Mouse (Mus musculus) limb, embryonic 12.5 days (tissue): ENCODE results near the gene Tm4sf20. TPM values are rescaled to one million over a fixed set of nuclear protein-coding genes. Genes with fewer than 3 reads are reported as not detected.

Experiments
- ATAC-seq: fragments of 200-750 bp; cut with Nextera tagmentation; 2 replicates; pipeline ENCODE4 v1.8.0; 2017; ENCODE audit warnings: low read depth, moderate TSS enrichment; ENCODE audit not compliant: insufficient number of reproducible peaks, insufficient read depth, low FRiP score, low TSS enrichment
- H3K27ac ChIP-seq: fragments of 300-500 bp; sonication (generic); 2 replicates; pipeline ENCODE4 v1.5.1; 2016; ENCODE audit warnings: mild to moderate bottlenecking, moderate library complexity
- H3K27me3 ChIP-seq: fragments of 300-500 bp; sonication (generic); 2 replicates; pipeline ENCODE4 v1.6.1; 2016; ENCODE audit warnings: mild to moderate bottlenecking, moderate library complexity
- H3K36me3 ChIP-seq: fragments of 300-500 bp; sonication (generic); 2 replicates; pipeline ENCODE4 v1.6.1; 2016; ENCODE audit warnings: mild to moderate bottlenecking, moderate library complexity
- H3K4me1 ChIP-seq: fragments of 300-500 bp; sonication (generic); replicated peaks from 2 replicates; pipeline ENCODE4 v1.6.1; 2016
- H3K4me2 ChIP-seq: fragments of 300-500 bp; sonication (generic); 2 replicates; pipeline ENCODE4 v1.6.1; 2016; ENCODE audit warnings: mild to moderate bottlenecking, moderate library complexity
- H3K4me3 ChIP-seq: fragments of 300-500 bp; sonication (generic); replicated peaks from 2 replicates; pipeline ENCODE4 v1.5.1; 2016; ENCODE audit warnings: mild to moderate bottlenecking
- H3K9ac ChIP-seq: fragments of 300-500 bp; sonication (generic); replicated peaks from 2 replicates; pipeline ENCODE4 v1.6.1; 2016; ENCODE audit warnings: mild to moderate bottlenecking, moderate library complexity
- H3K9me3 ChIP-seq: fragments of 300-500 bp; sonication (generic); 2 replicates; pipeline ENCODE4 v1.6.1; 2016; ENCODE audit warnings: mild to moderate bottlenecking, moderate library complexity
- WGBS: fragments of 180-500 bp; shearing (Covaris S2); methylation state at CpG from one replicate; pipeline ENCODE4 v1.1.7; 2016; 5-methylcytosine and 5-hydroxymethylcytosine counted together
- polyA plus RNA-seq: library from polyadenylated mRNA; unstranded; fragments of >200 nt; fragmentation: Nextera tagmentation; extraction: Ambion mirVana; gene quantifications from 2 replicates; pipeline ENCODE4 v1.2.1, GENCODE M21; 2016

The Tm4sf20 gene
- 0.23 TPM in 1 of 2 replicates, not detected in the other for polyA plus RNA-seq

DNA sequence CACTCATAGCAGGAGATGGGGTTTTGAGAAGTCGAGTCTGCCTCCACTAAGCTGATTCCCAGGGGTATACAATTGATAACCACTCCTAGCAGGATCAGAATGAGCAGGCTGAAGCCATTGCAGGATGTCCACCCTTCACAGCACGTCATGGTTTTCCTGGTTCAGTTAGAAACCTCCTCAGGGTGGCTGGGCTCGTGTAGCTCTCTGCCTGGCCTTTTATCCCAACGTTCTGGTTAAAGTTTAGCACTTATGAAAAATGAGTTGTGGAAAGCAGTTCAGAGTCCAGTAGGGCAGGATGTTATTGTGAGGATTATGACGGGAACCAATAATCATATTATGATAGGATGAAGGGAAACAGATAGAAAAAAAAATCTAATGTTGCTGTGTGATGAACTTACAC lies at the start of gene Tm4sf20:
TSS of gene Tm4sf20 (minus strand) at position 193 of the 400 bp plus-strand sequence.
- H3K4me1 ChIP-seq: no peaks in the 10 kb centered on the region
- no peak within 1 kb of the TSS for H3K4me2 ChIP-seq
- H3K4me3 ChIP-seq: no peak within 1 kb of the TSS
- H3K27me3 ChIP-seq: no peaks in the 10 kb centered on the region
- H3K36me3 ChIP-seq: peaks cover 5% of the 10 kb centered on the region; the same call in 1 of the 2 replicates
- WGBS: 74% methylated on average over 5 of the region's 5 CpGs
- no peak for ATAC-seq
- H3K9ac ChIP-seq: no peak within 1 kb of the TSS
- no peak within 1 kb of the TSS for H3K27ac ChIP-seq
- H3K9me3 ChIP-seq: no peaks in the 10 kb centered on the region

DNA sequence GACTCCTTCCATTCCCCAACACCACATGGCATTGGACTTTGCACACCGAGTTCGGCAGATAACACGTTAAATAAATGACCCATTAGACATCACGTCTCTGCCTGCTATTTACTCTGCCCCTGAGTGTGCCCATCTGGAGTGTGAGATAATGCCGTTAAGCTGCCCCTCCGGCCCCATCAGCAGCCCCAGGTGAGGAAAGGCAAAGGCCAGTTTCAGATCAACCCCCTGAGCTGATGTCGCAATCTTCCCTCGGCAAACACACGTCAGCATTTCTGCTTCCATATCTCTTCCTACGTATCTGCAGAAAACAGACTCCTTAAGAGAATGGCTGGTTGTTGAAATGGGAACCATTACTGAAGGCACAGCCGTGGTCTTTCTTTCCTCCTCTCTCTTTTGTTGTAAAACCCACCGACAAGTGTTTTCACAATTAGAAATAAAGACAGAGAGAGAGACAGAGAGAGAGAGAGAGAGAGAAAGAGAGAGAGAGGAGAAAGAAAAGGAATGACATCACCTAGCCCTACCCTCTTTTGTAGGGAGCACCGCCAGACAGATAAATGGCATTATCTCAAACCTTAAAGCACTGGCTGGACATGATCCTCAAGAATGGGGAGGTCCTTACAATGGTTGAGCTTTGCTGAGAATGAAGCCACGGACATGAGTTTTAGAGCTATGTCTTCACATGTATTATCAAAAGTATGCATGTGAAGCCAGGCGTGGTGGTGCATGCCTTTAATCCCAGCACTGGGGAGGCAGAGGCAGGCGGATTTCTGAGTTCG lies 47.9 kb upstream of the Tm4sf20 start:
- ATAC-seq: no peak
- Histone ChIP-seq H3K9ac (no peak overlapping the region), H3K4me1 (peaks cover 9% of the 10 kb centered on the region), H3K36me3 (no peaks in the 10 kb centered on the region), H3K4me3 (no peak overlapping the region), H3K9me3 (no peaks in the 10 kb centered on the region), H3K27ac (no peak overlapping the region), H3K27me3 (no peaks in the 10 kb centered on the region), H3K4me2 (no peak overlapping the region)
- 78% methylated on average over 17 of the region's 17 CpGs for WGBS

DNA sequence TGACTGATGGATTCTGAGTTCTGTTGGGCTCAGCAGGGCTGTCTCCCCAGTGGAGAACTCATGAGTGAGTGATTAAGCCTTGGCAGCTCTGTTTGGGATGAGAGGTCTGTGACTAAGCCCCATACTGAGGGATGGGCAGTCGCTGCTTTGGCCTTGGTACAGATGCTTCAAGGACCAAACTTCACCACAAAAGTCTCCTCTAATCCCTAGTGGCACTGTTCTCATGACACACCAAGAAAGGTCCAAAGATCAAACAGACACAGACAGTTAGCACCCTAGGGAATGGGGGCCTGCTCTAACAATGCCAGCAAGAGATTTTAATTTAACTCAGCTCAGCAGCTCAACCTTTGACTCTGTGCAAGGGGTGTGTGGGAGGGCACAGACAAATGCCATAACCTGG lies 43.5 kb upstream of the Tm4sf20 start:
- Histone ChIP-seq H3K4me3 (no peak overlapping the region), H3K27me3 (no peaks in the 10 kb centered on the region), H3K36me3 (no peaks in the 10 kb centered on the region), H3K27ac (no peak overlapping the region), H3K9ac (no peak overlapping the region), H3K4me2 (no peak overlapping the region), H3K9me3 (no peaks in the 10 kb centered on the region), H3K4me1 (no peaks in the 10 kb centered on the region)
- WGBS: 73% methylated on average over 1 of the region's 1 CpGs
- ATAC-seq: no peak

DNA sequence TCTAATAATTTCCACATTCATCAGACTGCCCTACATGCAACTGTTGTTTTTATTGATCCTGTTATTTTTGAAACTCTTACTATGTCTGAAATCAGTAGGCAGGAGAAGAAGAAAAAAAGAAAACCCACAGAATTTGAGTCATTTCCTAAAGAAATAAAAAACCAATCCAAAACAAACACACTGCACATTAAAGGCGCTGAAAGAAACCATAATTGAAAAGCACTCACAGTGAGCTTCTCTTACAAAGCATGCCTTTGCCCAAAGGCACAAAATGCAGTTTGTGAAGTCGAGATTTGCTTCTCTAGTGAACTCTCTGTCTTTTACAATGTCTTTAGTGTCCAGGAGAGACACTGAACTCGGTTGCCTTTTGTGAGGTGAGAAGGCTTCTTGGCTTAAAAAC lies 40.3 kb upstream of the Tm4sf20 start:
- H3K36me3 ChIP-seq: no peaks in the 10 kb centered on the region
- H3K27me3 ChIP-seq: no peaks in the 10 kb centered on the region
- ATAC-seq: no peak
- no peak overlapping the region; the same call in 1 of the 2 replicates for H3K27ac ChIP-seq
- H3K4me1 ChIP-seq: no peaks in the 10 kb centered on the region
- no peak overlapping the region for H3K9ac ChIP-seq
- H3K4me3 ChIP-seq: no peak overlapping the region
- 67% methylated on average over 3 of the region's 3 CpGs for WGBS
- H3K4me2 ChIP-seq: no peak overlapping the region
- H3K9me3 ChIP-seq: no peaks in the 10 kb centered on the region

DNA sequence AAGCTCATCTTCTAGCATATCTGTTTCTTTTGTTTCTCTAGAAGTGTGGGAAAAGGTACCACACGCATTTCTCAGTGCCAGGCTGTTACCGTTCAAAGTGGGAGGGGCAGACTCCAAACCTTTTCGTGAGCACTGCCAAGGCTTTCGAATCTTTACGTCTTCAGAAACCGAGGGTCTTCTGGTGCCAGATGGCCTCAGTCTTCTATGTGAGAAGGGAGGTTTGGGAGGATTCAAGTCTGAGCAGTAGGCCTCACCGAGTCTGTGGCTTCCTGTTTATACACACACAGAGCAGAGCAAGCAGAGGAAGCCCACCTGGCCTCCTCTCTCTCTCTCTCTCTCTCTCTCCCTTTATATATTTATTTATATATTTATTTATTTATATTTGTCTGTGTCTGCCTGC lies 38.9 kb upstream of the Tm4sf20 start:
- Histone ChIP-seq H3K4me1 (no peaks in the 10 kb centered on the region), H3K4me3 (no peak overlapping the region), H3K9ac (no peak overlapping the region), H3K4me2 (no peak overlapping the region), H3K27ac (no peak overlapping the region), H3K9me3 (no peaks in the 10 kb centered on the region), H3K36me3 (no peaks in the 10 kb centered on the region), H3K27me3 (no peaks in the 10 kb centered on the region)
- no peak for ATAC-seq
- WGBS: 81% methylated on average over 7 of the region's 7 CpGs

DNA sequence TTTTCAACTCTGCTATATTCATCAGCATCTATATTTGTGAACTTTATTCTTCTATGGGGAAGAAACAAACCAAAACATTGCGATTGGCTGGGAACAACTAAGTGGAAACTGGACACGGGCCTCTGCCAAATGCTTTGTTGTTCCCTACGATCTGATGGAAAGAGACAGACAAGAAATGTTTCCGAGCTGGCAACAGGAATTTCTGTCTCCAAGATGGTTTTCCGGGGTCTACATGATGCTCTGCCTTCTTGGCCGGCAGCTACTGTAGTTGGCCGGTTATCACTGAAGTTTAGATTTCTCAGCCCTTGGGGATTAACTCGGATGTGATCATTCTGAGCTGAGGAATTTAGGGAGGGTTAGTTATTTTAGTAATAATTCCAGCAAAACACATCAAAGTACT lies 38.1 kb upstream of the Tm4sf20 start:
- ATAC-seq: no peak
- Histone ChIP-seq H3K9me3 (no peaks in the 10 kb centered on the region), H3K4me2 (no peak overlapping the region), H3K4me1 (no peaks in the 10 kb centered on the region), H3K9ac (no peak overlapping the region), H3K27me3 (no peaks in the 10 kb centered on the region), H3K27ac (no peak overlapping the region), H3K4me3 (no peak overlapping the region), H3K36me3 (no peaks in the 10 kb centered on the region)
- WGBS: 90% methylated on average over 8 of the region's 8 CpGs

DNA sequence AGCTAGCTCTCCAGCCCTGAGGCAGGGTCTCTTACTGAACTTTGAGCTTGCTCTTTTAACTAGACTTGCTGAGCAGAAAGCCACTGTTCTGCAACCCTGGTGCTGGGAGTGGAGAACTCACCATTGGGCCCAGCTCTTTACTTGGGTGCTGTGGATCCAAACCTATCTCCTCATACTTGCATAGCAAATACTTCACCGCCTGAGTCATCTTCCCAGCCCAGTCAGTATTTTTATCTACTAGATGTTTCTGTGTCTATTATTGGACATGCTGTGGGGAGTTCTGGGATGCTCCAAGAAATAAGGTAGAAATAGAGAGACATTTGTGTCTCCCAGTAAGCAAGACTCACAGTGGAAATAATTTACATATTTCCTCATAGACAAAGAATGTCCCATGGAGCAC lies 35.8 kb upstream of the Tm4sf20 start:
- no peak overlapping the region for H3K9ac ChIP-seq
- 89% methylated on average over 1 of the region's 1 CpGs for whole genome bisulfite sequencing
- ATAC-seq: no peak
- no peak overlapping the region for H3K4me2 ChIP-seq
- H3K9me3 ChIP-seq: no peaks in the 10 kb centered on the region
- H3K27me3 ChIP-seq: no peaks in the 10 kb centered on the region
- H3K4me1 ChIP-seq: no peaks in the 10 kb centered on the region
- no peak overlapping the region for H3K4me3 ChIP-seq
- no peaks in the 10 kb centered on the region for H3K36me3 ChIP-seq
- no peak overlapping the region for H3K27ac ChIP-seq

DNA sequence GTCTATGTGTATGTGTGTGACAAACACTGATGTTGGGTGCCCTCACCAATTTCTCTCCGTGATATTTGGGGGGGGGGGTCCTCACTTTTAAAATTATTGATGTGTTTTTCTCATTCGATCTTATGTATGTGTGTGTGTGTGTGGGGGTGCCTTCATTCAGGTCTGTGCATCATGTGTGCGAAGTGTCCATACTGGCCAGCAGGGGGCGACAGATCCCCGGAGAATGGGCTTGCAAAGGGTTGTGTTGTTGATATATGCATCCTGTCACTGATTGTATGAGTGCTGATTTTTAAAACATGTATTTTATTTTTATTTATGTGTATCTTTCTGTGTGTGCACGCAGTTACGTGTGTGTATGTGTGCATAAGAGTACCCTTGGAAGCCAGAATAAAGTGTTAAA lies 35.3 kb upstream of the Tm4sf20 start:
- no peaks in the 10 kb centered on the region for H3K36me3 ChIP-seq
- ATAC-seq: no peak
- WGBS: 74% methylated on average over 7 of the region's 7 CpGs
- no peak overlapping the region for H3K4me3 ChIP-seq
- no peak overlapping the region for H3K4me2 ChIP-seq
- H3K9ac ChIP-seq: no peak overlapping the region
- no peak overlapping the region for H3K27ac ChIP-seq
- H3K4me1 ChIP-seq: no peaks in the 10 kb centered on the region
- H3K27me3 ChIP-seq: no peaks in the 10 kb centered on the region
- H3K9me3 ChIP-seq: no peaks in the 10 kb centered on the region

DNA sequence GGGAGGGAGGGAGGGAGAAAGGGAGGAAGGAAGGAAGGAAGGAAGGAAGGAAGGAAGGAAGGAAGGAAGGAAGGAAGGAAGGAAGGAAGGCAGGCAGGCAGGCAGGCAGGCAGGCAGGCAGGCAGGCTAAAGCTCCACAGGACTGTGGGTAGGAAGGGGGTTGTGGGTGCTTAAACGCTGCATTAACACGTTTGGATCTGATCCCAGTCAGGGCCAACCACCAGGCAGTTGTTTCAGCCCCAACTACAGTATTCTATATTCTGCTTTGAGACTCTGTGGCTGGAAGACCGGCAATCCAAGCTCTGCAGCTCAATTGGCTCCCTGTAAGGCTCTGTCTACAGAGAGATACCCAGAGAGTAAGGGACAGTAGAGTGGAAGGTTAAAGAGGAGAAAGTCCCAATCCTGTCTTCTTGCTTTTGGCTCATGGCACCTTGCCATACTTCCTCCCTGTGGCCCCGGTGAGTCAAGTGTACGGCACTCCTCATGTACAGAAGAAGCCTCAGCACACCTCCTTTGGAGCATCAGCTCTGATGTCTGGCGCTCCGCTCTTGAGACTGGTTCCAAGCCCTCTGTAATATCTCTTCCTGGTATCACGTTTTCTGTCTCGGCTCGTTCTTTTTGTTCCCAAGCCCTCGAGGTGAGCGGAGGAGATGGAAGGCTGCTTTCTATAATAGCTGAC lies 33.0 kb upstream of the Tm4sf20 start:
- H3K4me3 ChIP-seq: no peak overlapping the region
- ATAC-seq: no peak
- no peaks in the 10 kb centered on the region for H3K27me3 ChIP-seq
- 83% methylated on average over 12 of the region's 12 CpGs for WGBS
- no peaks in the 10 kb centered on the region for H3K4me1 ChIP-seq
- H3K9ac ChIP-seq: no peak overlapping the region
- H3K4me2 ChIP-seq: no peak overlapping the region
- H3K27ac ChIP-seq: no peak overlapping the region
- H3K36me3 ChIP-seq: no peaks in the 10 kb centered on the region
- H3K9me3 ChIP-seq: no peaks in the 10 kb centered on the region

DNA sequence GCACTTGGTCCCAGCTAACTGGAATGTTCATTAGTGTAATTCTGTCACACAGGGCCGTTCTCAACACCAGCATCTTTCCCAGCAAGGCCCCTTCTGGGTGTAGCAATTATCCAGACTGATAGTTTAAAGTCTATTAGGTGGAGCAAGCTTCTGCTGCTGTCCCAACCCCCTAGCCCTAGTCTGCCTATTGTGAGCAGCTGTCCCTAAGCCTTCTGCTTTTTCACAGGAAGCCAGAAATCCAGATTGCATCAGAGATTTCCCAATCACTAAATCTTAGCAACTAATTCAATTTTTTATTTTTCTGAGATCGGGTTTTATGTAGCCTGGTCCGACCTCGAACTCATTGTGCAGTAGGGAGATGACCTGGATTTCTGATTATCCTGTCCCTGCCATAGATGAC lies 30.7 kb upstream of the Tm4sf20 start:
- WGBS: 74% methylated on average over 4 of the region's 4 CpGs
- Histone ChIP-seq H3K4me1 (no peaks in the 10 kb centered on the region), H3K27ac (no peak overlapping the region), H3K4me3 (no peak overlapping the region), H3K36me3 (no peaks in the 10 kb centered on the region), H3K4me2 (no peak overlapping the region), H3K9me3 (no peaks in the 10 kb centered on the region), H3K27me3 (no peaks in the 10 kb centered on the region), H3K9ac (no peak overlapping the region)
- ATAC-seq: no peak

DNA sequence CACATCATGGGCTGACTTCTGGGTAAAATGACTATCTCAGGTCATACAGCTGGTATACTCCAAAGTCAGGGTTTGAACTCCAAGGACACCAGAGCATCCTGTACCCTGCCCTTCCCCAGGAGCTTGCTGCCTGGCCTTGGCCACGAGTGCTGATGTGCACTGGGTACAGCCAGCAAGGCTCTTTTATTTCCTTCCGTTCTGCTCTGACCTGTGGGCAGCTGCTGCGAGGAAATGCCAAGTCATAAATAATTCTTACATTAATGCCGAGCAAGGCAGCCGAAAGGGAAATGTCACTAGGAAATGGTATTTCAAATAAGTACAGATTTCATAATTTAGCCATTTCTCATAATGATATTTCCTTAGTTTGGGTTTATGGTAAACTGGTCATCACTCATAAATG lies 30.0 kb upstream of the Tm4sf20 start:
- Histone ChIP-seq H3K4me2 (no peak overlapping the region), H3K27ac (no peak overlapping the region), H3K4me1 (no peaks in the 10 kb centered on the region), H3K9ac (no peak overlapping the region), H3K36me3 (no peaks in the 10 kb centered on the region), H3K9me3 (no peaks in the 10 kb centered on the region), H3K4me3 (no peak overlapping the region), H3K27me3 (no peaks in the 10 kb centered on the region)
- 50% methylated on average over 5 of the region's 5 CpGs for WGBS
- no peak for ATAC-seq

DNA sequence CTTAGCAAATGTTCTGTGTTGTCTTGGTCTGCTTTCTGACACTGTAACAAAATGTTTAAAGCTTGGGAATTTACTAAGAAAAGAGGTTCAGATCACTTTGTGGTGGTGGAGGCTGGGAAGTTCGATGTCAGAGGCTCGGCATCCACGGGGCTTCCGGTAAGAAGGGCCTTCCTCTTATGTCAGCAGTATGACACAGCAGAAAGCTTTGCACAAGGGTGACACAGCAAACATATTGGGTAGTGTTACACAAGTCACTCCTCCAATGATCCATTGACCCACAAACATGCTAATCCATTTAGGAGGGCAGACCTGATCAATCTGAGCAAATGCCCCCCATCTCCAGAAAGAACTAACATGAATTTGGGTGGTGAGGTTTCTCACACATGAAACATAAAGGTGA lies 28.8 kb upstream of the Tm4sf20 start:
- Histone ChIP-seq H3K4me3 (no peak overlapping the region), H3K36me3 (no peaks in the 10 kb centered on the region)
- 95% methylated on average over 4 of the region's 4 CpGs for WGBS

More for the DNA sequence above, 28.8 kb upstream of the Tm4sf20 start:
- Histone ChIP-seq H3K4me2 (no peak overlapping the region), H3K4me1 (no peaks in the 10 kb centered on the region), H3K27ac (no peak overlapping the region), H3K9ac (no peak overlapping the region), H3K9me3 (no peaks in the 10 kb centered on the region), H3K27me3 (no peaks in the 10 kb centered on the region)
- ATAC-seq: no peak
